Mouse (Mus musculus) skeletal muscle tissue, adult 2 months (tissue): Measurements from ENCODE around the gene Mecp2.

Experiments used
- DNase-seq: peaks from one replicate; pipeline ENCODE4 v3.0.0-alpha.2; 2012; ENCODE audit warnings: low read depth, low spot score

The Mecp2 gene

DNA sequence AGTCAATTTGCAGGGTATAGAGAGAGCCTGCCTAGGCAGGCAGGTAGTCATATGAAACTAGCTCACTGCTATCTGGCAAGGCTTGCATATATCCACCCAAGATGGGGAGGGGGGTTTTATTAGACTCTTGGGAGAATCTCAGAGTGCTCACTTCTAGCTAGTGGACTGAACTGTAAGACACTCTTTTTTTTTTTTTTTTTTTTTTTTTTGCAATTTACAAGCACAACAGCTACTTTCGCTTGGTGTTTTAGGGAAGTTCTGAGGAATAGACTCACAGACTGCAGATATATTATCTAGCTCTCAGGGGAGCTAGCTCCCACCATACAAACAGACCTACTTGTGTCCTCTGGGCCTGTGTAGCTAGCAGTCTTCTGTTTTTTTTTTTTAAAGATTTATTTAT, 120.6 kb downstream of the Mecp2 start:
- no peak for DNase-seq

DNA sequence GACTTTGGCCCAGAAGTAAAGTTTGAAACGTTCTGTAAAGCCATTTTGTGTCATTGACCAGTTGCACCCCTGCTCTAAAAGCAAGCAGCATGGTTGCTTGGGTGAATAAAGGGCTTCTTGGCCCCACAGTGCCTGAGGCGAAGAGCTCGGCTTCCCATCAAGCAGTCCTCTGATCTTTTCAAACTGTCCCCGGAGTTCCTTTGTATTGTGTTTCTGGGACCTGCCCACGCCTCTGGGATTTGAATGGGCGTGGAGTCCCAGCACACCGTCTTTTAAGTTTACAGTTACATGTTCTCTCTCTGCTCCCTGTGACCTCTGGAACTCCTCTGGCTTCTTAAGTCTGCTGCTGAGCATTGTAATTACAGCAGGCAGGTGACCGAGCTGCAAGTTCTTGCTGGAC, 127.1 kb downstream of the Mecp2 start:
- DNase-seq, result no peak

DNA sequence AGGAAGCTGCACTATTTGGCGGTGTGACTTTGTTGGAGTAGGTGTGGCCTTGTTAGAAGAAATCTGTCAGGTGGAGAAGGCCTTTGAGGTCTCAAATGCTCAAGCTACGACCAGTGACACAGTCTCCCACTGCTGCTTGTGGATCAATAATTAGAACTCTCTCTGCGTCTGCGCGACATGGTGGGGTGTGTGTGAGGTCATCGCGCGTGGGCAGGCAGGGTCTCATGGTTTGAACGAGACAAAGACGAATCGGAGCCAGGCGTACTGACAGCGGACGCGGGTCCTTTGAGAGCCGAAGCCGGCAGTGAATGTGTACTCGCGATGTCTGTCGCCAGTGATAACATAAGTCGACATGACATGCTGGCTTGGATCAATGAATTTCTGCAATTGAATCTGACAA, 128.8 kb downstream of the Mecp2 start:
- no peak for DNase-seq

DNA sequence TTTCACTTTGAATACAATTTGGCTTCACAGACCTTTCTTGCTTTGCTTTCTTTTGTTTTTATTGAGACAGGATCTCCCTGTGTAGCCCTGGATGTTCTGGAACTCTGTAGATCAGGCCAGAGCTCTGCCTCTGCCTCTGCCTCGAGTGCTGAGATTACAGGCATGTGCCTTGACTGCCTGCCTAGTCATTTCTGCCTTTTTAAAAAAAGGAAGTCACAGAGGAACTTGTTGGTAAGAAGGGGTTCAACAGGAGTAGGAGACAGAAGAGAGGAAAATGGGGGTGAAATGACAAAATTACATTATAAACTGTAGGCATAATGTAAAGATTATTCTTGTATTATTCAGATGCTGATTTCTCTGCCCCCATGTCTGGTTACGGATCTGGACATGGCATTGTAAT, 131.5 kb downstream of the Mecp2 start:
- DNase-seq, result no peak

DNA sequence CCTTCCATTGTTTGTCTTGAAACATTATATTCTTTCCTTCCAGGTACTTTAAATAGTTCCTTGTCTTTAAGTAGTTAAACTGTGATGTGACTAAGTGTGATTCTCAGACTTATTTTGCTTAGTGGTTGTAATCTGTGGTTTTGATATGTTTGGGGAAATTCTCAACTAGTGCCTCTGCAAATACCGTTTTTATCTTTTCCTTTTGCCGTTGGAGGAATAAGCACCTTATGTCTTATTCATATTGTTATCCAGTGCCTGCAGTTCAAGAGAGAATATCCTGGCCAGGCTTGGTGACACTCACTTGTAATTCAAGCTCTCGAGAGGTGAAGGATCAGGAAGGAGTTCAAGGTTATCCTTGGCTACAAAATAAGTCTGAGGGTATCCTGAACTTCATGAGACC, 134.1 kb downstream of the Mecp2 start:
- no peak for DNase-seq

DNA sequence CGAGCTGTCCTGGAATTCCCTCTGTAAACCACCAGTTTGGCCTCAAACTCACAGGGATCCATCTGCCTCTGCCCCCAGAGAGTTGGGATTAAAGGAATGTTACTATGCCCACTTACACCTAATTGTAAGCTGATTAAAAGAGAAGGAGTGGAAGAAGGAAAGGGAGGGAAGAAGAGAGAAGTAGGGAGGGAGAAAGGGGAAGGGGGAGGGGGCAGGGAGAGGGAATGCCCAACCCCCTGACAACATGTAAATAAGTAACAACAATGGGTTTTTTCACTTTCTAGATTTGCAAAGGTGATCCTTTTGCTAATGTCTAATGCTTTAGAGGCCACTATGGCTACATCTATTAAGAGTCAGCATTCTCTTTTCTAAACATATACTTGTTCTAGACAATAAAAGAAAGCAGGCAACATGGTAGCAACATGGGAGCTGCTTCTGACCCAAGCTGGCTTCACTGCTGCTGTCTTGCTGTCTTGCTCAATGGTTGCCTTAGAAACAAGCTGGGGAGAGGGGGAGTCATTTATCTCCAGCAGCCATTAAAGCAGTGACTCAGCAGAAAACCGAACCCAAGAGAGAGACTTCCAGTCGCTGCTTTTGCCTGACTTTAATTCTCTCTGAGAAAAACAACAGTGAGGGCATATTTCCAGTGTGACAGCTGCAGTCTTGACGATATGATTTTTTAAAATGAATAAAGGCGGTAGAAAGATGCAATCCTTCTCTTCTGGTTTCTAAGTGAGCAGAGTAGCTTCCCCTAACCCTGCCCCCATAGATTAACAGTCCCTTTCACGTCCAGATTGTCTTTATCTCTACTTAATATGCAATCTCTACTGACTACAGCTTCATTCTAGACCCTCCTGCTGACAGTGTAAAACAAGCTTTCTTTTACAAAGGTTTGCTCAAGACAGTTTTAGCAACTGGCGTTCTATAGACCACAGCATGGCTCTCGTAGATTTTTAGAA, 136.0 kb downstream of the Mecp2 start:
- peak; percentile 53 for DNase-seq

DNA sequence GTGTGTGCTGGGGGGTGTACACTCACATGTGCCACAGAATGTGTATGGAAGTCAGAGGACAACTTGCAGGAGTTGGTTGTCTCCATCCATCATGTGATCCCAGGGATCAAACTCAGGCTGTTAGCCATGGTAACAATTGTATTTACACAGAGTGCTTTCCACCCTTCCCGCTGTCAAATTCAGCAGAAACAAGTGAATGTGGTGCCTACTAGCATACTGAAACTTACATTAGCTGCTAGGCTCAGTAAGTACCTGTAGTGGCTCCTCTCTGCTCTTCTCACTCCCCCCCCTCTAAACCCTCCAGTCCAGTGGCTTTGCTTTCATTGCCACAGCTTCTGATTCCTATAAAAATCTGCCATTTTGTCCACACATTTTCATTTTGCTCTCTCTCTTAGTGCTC, 157.4 kb downstream of the Mecp2 start:
- no peak for DNase-seq
